Mouse (Mus musculus): ENCODE measurements around the gene Pex19.

The Pex19 gene

GRCm38 (mm10) chr1:172133535-172133934 is 7.0 kb downstream of the Pex19 start:
- no peak for DNase-seq (ENCODE audit: low read depth)

GRCm38 (mm10) chr1:172134072-172134471 is 7.5 kb downstream of the Pex19 start:
- DNase-seq (ENCODE audit: low read depth), result no peak

GRCm38 (mm10) chr1:172140160-172140559 is 13.6 kb downstream of the Pex19 start:
- no peak for DNase-seq (ENCODE audit: low read depth)

- DNase-seq (ENCODE audit: low read depth), result no peak
Observed at GRCm38 (mm10) chr1:172140825-172141224, 14.3 kb downstream of the Pex19 start.

GRCm38 (mm10) chr1:172141529-172141928 is 15.0 kb downstream of the Pex19 start:
- DNase-seq (ENCODE audit: low read depth), result no peak

- DNase-seq (ENCODE audit: low read depth), result peak; percentile 87
Observed at GRCm38 (mm10) chr1:172143570-172143969, 17.0 kb downstream of the Pex19 start.

- peak; percentile 98 for DNase-seq (ENCODE audit: low read depth)
Observed at GRCm38 (mm10) chr1:172147835-172148278, 21.3 kb downstream of the Pex19 start, which contains the start of gene Dcaf8. Gene Dcaf8 (plus strand): TSS chr1:172148084.

GRCm38 (mm10) chr1:172148279-172148954 is 21.9 kb downstream of the Pex19 start:
- peak; percentile 73 for DNase-seq (ENCODE audit: low read depth)

GRCm38 (mm10) chr1:172148955-172149815 is 22.6 kb downstream of the Pex19 start:
- peak; percentile 20 for DNase-seq (ENCODE audit: low read depth)

- no peak for DNase-seq (ENCODE audit: low read depth)
Observed at GRCm38 (mm10) chr1:172154536-172154935, 28.0 kb downstream of the Pex19 start.

- DNase-seq (ENCODE audit: low read depth), result no peak
Observed at GRCm38 (mm10) chr1:172155518-172155917, 29.0 kb downstream of the Pex19 start.

GRCm38 (mm10) chr1:172159970-172160369 is 33.4 kb downstream of the Pex19 start:
- DNase-seq (ENCODE audit: low read depth), result no peak

GRCm38 (mm10) chr1:172160508-172160907 is 34.0 kb downstream of the Pex19 start:
- no peak for DNase-seq (ENCODE audit: low read depth)

- DNase-seq (ENCODE audit: low read depth), result peak; percentile 67
Observed at GRCm38 (mm10) chr1:172162009-172162408, 35.5 kb downstream of the Pex19 start.

- DNase-seq (ENCODE audit: low read depth), result no peak
Observed at GRCm38 (mm10) chr1:172162959-172163358, 36.4 kb downstream of the Pex19 start.

- DNase-seq (ENCODE audit: low read depth), result no peak
Observed at GRCm38 (mm10) chr1:172167911-172168310, 41.4 kb downstream of the Pex19 start.

GRCm38 (mm10) chr1:172169809-172170208 is 43.3 kb downstream of the Pex19 start:
- no peak for DNase-seq (ENCODE audit: low read depth)

GRCm38 (mm10) chr1:172172381-172172780 is 45.8 kb downstream of the Pex19 start:
- no peak for DNase-seq (ENCODE audit: low read depth)

GRCm38 (mm10) chr1:172173181-172173580 is 46.6 kb downstream of the Pex19 start:
- no peak for DNase-seq (ENCODE audit: low read depth)

- DNase-seq (ENCODE audit: low read depth), result no peak
Observed at GRCm38 (mm10) chr1:172177791-172178190, 51.2 kb downstream of the Pex19 start.

- DNase-seq (ENCODE audit: low read depth), result no peak
Observed at GRCm38 (mm10) chr1:172179102-172179501, 52.5 kb downstream of the Pex19 start.

GRCm38 (mm10) chr1:172180881-172181280 is 54.3 kb downstream of the Pex19 start:
- no peak for DNase-seq (ENCODE audit: low read depth)

GRCm38 (mm10) chr1:172181777-172182176 is 55.2 kb downstream of the Pex19 start:
- DNase-seq (ENCODE audit: low read depth), result no peak

Measured in naive thymus-derived CD4-positive, alpha-beta T cell, adult 2 months (primary cell).